Mouse (Mus musculus) limb, embryonic 13.5 days (tissue): Measurements from ENCODE around the gene Msi1. TPM values are rescaled to one million over a fixed set of nuclear protein-coding genes. Genes with fewer than 3 reads are reported as not detected.

Source experiments
- ATAC-seq: fragments of 200-750 bp; cut with Nextera tagmentation; 2 replicates; pipeline ENCODE4 v1.8.0; 2017; ENCODE audit warnings: low read depth, moderate number of reproducible peaks, moderate TSS enrichment; ENCODE audit not compliant: low FRiP score
- H3K27ac ChIP-seq: fragments of 300-500 bp; sonication (generic); 2 replicates; pipeline ENCODE4 v1.5.1; 2015; ENCODE audit warnings: inconsistent platforms, mild to moderate bottlenecking, moderate library complexity
- H3K27me3 ChIP-seq: fragments of 300-500 bp; sonication (generic); 2 replicates; pipeline ENCODE4 v1.6.1; 2015; ENCODE audit warnings: mild to moderate bottlenecking, inconsistent platforms
- H3K36me3 ChIP-seq: fragments of 300-500 bp; sonication (generic); 2 replicates; pipeline ENCODE4 v1.6.1; 2015; ENCODE audit warnings: inconsistent platforms, mild to moderate bottlenecking, moderate library complexity
- H3K4me1 ChIP-seq: fragments of 300-500 bp; sonication (generic); 2 replicates; pipeline ENCODE4 v1.6.1; 2015; ENCODE audit warnings: inconsistent platforms
- H3K4me2 ChIP-seq: fragments of 300-500 bp; sonication (generic); replicated peaks from 2 replicates; pipeline ENCODE4 v1.6.1; 2015; ENCODE audit warnings: inconsistent platforms, mild to moderate bottlenecking, moderate library complexity
- H3K4me3 ChIP-seq: fragments of 300-500 bp; sonication (generic); 2 replicates; pipeline ENCODE4 v1.5.1; 2015; ENCODE audit warnings: moderate library complexity, mild to moderate bottlenecking, inconsistent platforms
- H3K9ac ChIP-seq: fragments of 300-500 bp; sonication (generic); 2 replicates; pipeline ENCODE4 v1.6.1; 2015; ENCODE audit warnings: mild to moderate bottlenecking, inconsistent platforms
- H3K9me3 ChIP-seq: fragments of 300-500 bp; sonication (generic); 2 replicates; pipeline ENCODE4 v1.6.1; 2016; ENCODE audit warnings: inconsistent platforms
- WGBS: fragments of 180-500 bp; shearing (Covaris S2); methylation state at CpG from one replicate; pipeline ENCODE4 v1.1.7; 2015; 5-methylcytosine and 5-hydroxymethylcytosine counted together
- polyA plus RNA-seq: library from polyadenylated mRNA; unstranded; fragments of >200 nt; fragmentation: Nextera tagmentation; extraction: Ambion mirVana; gene quantifications from 2 replicates; pipeline ENCODE4 v1.2.1, GENCODE M21; 2015

Gene Msi1
- polyA plus RNA-seq, 1 experiment from 2014 or later, result 18.4 TPM

GRCm38 (mm10) chr5:115476107-115476727 lies 46.8 kb downstream of the Msi1 start:
- H3K27ac ChIP-seq, result no peak overlapping the region
- H3K4me2 ChIP-seq, result peak overlapping the region; percentile 63
- H3K4me3 ChIP-seq, result peak overlapping the region; percentile 43
- no peaks in the 10 kb centered on the region for H3K9me3 ChIP-seq
- peaks cover 21% of the 10 kb centered on the region for H3K36me3 ChIP-seq
- H3K4me1 ChIP-seq, result peaks cover 14% of the 10 kb centered on the region
- WGBS, result 31% methylated on average over 12 of the region's 12 CpGs
- H3K9ac ChIP-seq, result peak overlapping the region; percentile 51; the same call in 1 of the 2 replicates
- peaks cover 14% of the 10 kb centered on the region for H3K27me3 ChIP-seq
- ATAC-seq, result peak; percentile 29; the same call in 1 of the 2 replicates

- peak overlapping the region; percentile 56; the same call in 1 of the 2 replicates for H3K4me2 ChIP-seq
- ATAC-seq, result no peak
- peaks cover 24% of the 10 kb centered on the region for H3K36me3 ChIP-seq
- peaks cover 30% of the 10 kb centered on the region for H3K27me3 ChIP-seq
- no peaks in the 10 kb centered on the region for H3K9me3 ChIP-seq
- H3K4me3 ChIP-seq, result no peak overlapping the region
- H3K4me1 ChIP-seq, result peaks cover 24% of the 10 kb centered on the region
- 40% methylated on average over 15 of the region's 15 CpGs for WGBS
- H3K27ac ChIP-seq, result no peak overlapping the region
- H3K9ac ChIP-seq, result no peak overlapping the region
These were observed 50.2 kb downstream of the Msi1 start for GRCm38 (mm10) chr5:115479561-115479960.

- peaks cover 30% of the 10 kb centered on the region for H3K27me3 ChIP-seq
- peak overlapping the region; percentile 26 for H3K4me3 ChIP-seq
- peak overlapping the region; percentile 56 for H3K4me2 ChIP-seq
- peaks cover 27% of the 10 kb centered on the region for H3K4me1 ChIP-seq
- no peaks in the 10 kb centered on the region for H3K9me3 ChIP-seq
- H3K27ac ChIP-seq, result no peak overlapping the region
- peak overlapping the region; percentile 48; the same call in 1 of the 2 replicates for H3K9ac ChIP-seq
- ATAC-seq, result no peak
- WGBS, result 18% methylated on average over 27 of the region's 27 CpGs
- peaks cover 24% of the 10 kb centered on the region for H3K36me3 ChIP-seq
These were observed 50.7 kb downstream of the Msi1 start for GRCm38 (mm10) chr5:115480101-115480500.

GRCm38 (mm10) chr5:115482390-115483265 lies 53.2 kb downstream of the Msi1 start:
- 34% methylated on average over 38 of the region's 38 CpGs for WGBS
- H3K4me3 ChIP-seq, result peak overlapping the region; percentile 25

GRCm38 (mm10) chr5:115483385-115483784 lies 54.0 kb downstream of the Msi1 start:
- no peak for ATAC-seq
- Histone ChIP-seq H3K9ac (no peak overlapping the region), H3K4me3 (no peak overlapping the region), H3K4me2 (peak overlapping the region; percentile 50; the same call in 1 of the 2 replicates), H3K4me1 (peaks cover 17% of the 10 kb centered on the region), H3K36me3 (peaks cover 17% of the 10 kb centered on the region), H3K27ac (no peak overlapping the region), H3K27me3 (peaks cover 30% of the 10 kb centered on the region), H3K9me3 (no peaks in the 10 kb centered on the region)
- WGBS, result 39% methylated on average over 6 of the region's 6 CpGs

More at GRCm38 (mm10) chr5:115482390-115483265, 53.2 kb downstream of the Msi1 start:
- H3K4me1 ChIP-seq, result peaks cover 17% of the 10 kb centered on the region
- H3K9me3 ChIP-seq, result no peaks in the 10 kb centered on the region
- H3K27me3 ChIP-seq, result peaks cover 30% of the 10 kb centered on the region
- H3K36me3 ChIP-seq, result peaks cover 18% of the 10 kb centered on the region
- ATAC-seq, result no peak
- H3K4me2 ChIP-seq, result peak overlapping the region; percentile 50
- H3K27ac ChIP-seq, result no peak overlapping the region
- H3K9ac ChIP-seq, result peak overlapping the region; percentile 31

- 9% methylated on average over 30 of the region's 30 CpGs for WGBS
- Histone ChIP-seq H3K9me3 (no peaks in the 10 kb centered on the region), H3K4me2 (peak within 1 kb of the TSS; percentile 71), H3K36me3 (peaks cover 14% of the 10 kb centered on the region), H3K9ac (peak within 1 kb of the TSS; percentile 65), H3K4me3 (peak within 1 kb of the TSS; percentile 51), H3K27me3 (peaks cover 30% of the 10 kb centered on the region), H3K4me1 (peaks cover 21% of the 10 kb centered on the region), H3K27ac (peak within 1 kb of the TSS; percentile 53)
- peak; percentile 85 for ATAC-seq
These were observed 54.8 kb downstream of the Msi1 start, which contains the start of gene Sirt4 for GRCm38 (mm10) chr5:115483947-115484920. TSS of gene Sirt4 (minus strand) at chr5:115484725.

GRCm38 (mm10) chr5:115484996-115485395 lies 55.6 kb downstream of the Msi1 start:
- H3K27me3 ChIP-seq, result peaks cover 23% of the 10 kb centered on the region
- H3K27ac ChIP-seq, result no peak overlapping the region
- H3K4me2 ChIP-seq, result peak overlapping the region; percentile 71
- peak overlapping the region; percentile 65 for H3K9ac ChIP-seq
- peaks cover 7% of the 10 kb centered on the region for H3K36me3 ChIP-seq
- 67% methylated on average over 5 of the region's 5 CpGs for WGBS
- peak overlapping the region; percentile 51 for H3K4me3 ChIP-seq
- H3K4me1 ChIP-seq, result peaks cover 21% of the 10 kb centered on the region
- no peaks in the 10 kb centered on the region for H3K9me3 ChIP-seq
- no peak for ATAC-seq

GRCm38 (mm10) chr5:115485489-115486205 lies 56.2 kb downstream of the Msi1 start:
- no peak overlapping the region for H3K27ac ChIP-seq
- 85% methylated on average over 18 of the region's 18 CpGs for WGBS

GRCm38 (mm10) chr5:115486726-115487125 lies 57.3 kb downstream of the Msi1 start:
- H3K9me3 ChIP-seq, result no peaks in the 10 kb centered on the region
- no peak overlapping the region for H3K4me3 ChIP-seq
- ATAC-seq, result no peak
- no peak overlapping the region for H3K4me2 ChIP-seq
- H3K36me3 ChIP-seq, result 0 out of 2 replicates have a peak, but pooled peaks cover 3% of the 10 kb centered on the region
- H3K27ac ChIP-seq, result no peak overlapping the region
- peaks cover 13% of the 10 kb centered on the region for H3K27me3 ChIP-seq
- WGBS, result 37% methylated on average over 4 of the region's 4 CpGs
- H3K4me1 ChIP-seq, result peaks cover 29% of the 10 kb centered on the region
- H3K9ac ChIP-seq, result no peak overlapping the region

More at GRCm38 (mm10) chr5:115485489-115486205, 56.2 kb downstream of the Msi1 start:
- Histone ChIP-seq H3K4me3 (no peak overlapping the region), H3K36me3 (0 out of 2 replicates have a peak, but pooled peaks cover 3% of the 10 kb centered on the region), H3K9ac (no peak overlapping the region), H3K4me1 (peaks cover 18% of the 10 kb centered on the region), H3K9me3 (no peaks in the 10 kb centered on the region), H3K4me2 (no peak overlapping the region), H3K27me3 (peaks cover 19% of the 10 kb centered on the region)
- no peak for ATAC-seq

- WGBS, result 86% methylated on average over 8 of the region's 8 CpGs
- peaks cover 7% of the 10 kb centered on the region for H3K27me3 ChIP-seq
- ATAC-seq, result no peak
- no peak overlapping the region for H3K27ac ChIP-seq
- no peak overlapping the region for H3K4me3 ChIP-seq
- no peak overlapping the region for H3K9ac ChIP-seq
- H3K4me2 ChIP-seq, result no peak overlapping the region
- 0 out of 2 replicates have a peak, but pooled peaks cover 1% of the 10 kb centered on the region for H3K36me3 ChIP-seq
- H3K9me3 ChIP-seq, result no peaks in the 10 kb centered on the region
- H3K4me1 ChIP-seq, result peaks cover 33% of the 10 kb centered on the region
These were observed 58.0 kb downstream of the Msi1 start for GRCm38 (mm10) chr5:115487353-115487752.
